Mouse (Mus musculus) granulocyte monocyte progenitor cell, adult 5-6 weeks (primary cell): ENCODE data around the gene Sphk2. TPM values are rescaled to one million over a fixed set of nuclear protein-coding genes. Genes with fewer than 3 reads are reported as not detected.

Experiments
- ATAC-seq: replicated peaks from 2 replicates; pipeline ENCODE4 v1.8.0; 2016; ENCODE audit warnings: mild to moderate bottlenecking, moderate TSS enrichment, inconsistent platforms; ENCODE audit not compliant: poor library complexity, severe bottlenecking
- total RNA-seq, 2 experiments: library from RNA; stranded (forward) in 1 of 2; stranded (reverse) in 1 of 2; fragments of 200-712, 200-1000 nt in 1 of 2; fragments of >200 nt in 1 of 2; fragmentation: Nextera tagmentation in 1 of 2; gene quantifications; 2 replicates each; pipeline ENCODE4 v1.2.3; 2014 to 2017

Sphk2 gene
- total RNA-seq, 2 experiments from 2014 or later, result 10.6 to 14.9 TPM

DNA sequence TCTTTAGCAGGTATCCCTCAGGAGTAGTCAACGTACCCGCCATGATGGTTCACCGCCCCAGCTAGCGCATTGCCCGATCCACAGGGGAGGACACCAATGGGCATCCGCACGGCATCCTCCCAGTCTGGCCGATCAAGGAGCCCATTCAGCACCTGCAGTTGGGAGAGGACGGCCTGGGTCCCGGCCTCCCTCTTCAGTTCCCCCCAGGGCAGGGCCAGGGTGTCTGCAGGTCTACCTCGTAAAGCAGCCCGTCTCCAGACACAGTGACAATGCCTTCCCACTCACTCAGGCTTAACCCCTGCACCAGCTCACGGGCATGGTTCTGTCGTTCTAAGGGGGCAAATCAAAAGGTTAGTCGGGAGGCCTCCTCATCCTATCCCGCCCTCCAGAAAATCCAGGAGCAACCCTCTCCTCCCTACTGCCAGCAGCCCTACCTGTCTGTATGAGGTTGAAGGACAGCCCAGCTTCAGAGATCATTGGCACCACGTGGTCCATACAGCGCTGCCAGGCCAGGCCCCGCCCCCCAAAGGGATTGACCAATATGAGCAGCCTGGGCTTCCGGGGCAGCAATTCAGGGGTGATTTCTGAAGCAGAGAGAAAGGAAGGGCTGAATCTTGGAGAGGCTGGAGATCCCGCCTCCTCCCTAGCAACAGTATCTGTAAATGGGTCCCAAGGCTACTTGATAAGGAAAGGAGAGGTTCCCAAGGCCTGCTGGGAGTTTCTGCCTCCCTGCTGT, 5.6 kb downstream of the Sphk2 start:
- no peak for ATAC-seq

DNA sequence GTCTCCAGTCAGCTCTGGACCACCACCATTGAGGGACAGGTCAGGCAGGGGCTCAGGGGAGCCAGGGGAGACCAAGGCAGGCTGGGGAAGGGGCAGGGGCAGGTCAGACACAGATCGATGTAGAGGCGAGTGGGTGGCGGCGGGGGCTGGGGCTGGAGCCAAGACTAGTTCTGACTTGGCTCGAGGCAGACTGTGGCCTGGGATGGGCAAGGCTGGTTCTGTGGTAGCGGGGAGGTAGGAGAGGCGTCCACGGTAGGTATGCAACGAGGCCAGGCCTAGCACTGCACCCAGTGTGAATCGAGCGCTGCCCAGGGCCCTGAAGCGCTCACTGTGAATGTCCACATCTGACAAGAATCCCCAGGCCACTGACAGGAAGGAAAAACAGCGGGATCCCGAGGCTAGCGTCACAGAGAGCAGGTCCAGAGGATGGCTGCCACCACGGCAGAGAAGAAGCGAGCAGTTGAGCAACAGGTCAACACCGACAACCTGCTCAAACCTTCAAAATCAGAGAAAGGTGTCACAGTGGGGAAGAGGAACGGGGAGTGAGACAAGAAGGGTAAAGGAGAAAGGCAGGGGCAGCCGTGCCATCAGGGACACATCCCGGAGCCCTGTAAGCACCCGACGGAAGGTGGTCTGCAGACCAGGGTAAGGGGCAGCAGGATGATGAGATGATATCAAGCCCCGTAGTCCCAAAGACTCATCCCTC, 6.3 kb downstream of the Sphk2 start:
- no peak for ATAC-seq

- ATAC-seq, result no peak
Observed at GRCm38 (mm10) chr7:45710477-45711191, 7.2 kb downstream of the Sphk2 start.

DNA sequence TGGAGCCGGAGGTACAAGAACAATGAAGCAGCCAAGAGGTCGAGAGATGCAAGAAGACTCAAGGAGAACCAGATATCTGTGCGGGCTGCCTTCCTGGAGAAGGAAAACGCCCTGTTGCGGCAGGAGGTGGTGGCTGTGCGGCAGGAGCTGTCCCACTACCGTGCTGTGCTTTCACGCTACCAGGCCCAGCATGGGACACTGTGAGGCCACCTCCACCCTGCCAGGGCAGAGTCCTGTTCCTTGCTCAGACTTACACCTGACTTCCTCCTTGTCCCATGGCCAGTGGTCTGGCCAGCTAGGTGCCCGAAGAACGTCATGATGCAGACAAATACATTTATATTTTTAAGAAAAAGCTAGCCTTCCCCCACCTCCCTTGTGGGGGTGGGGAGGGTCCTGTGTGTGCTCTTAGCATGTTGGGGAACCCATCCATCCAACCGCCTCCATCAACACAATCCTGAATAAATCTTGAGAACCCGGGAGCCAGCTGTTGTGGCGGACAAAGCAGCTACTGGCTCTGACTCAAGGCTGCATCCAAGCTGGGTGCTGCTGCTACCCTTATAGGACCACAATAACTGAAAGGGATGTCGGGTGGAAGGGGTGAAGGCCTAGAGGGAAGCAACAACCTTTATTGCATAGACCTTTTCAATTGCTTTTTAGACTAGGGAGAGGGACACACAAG, 8.0 kb downstream of the Sphk2 start:
- ATAC-seq, result no peak

- no peak for ATAC-seq
Observed at GRCm38 (mm10) chr7:45709036-45709435, 8.8 kb downstream of the Sphk2 start.

DNA sequence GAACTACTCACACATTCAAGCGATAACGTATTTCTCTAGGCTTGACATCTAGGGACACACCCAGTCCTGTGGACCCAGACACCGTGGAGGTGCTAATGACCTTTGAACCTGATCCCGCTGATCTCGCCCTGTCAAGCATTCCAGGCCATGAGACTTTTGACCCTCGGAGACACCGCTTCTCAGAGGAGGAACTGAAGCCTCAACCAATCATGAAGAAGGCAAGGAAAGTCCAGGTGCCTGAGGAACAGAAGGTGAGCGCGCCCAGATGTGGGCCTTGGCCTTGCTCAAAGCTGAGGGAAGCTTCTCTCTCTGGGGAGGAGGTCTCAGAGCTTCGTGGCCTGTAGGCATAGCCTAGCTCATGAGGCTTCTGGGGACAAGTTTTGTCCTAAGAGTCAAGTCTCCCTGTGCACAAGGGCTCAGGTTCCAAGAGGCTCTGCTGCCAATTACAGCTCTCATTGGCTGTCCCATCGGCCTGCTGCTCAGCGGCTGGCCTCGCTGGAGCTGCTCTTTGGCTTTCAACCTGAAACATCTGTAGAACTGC, 9.5 kb downstream of the Sphk2 start:
- no peak for ATAC-seq

GRCm38 (mm10) chr7:45707375-45707967, 10.3 kb downstream of the Sphk2 start:
- peak; percentile 48 for ATAC-seq

DNA sequence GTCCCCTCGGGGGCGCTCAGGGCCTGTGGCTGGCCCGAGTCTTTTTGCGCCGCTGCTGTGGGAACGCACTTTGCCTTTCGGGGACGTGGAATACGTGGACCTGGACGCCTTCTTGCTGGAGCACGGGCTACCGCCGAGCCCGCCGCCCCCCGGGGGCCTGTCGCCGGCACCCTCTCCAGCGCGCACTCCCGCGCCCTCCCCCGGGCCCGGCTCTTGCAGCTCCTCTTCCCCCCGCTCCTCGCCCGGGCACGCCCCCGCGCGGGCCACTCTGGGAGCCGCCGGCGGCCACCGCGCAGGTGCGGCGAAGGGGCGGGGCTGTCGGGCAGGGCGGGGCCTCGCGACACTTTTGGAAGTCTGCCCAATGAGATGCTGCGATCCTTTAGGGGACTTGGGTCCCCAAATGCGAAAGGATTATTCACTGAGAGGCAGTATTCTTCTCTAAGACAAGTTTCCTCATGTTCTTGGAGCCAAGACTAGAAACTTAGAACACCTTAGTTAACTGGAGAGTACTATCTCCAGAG, 11.0 kb downstream of the Sphk2 start:
- peak; percentile 25 for ATAC-seq

DNA sequence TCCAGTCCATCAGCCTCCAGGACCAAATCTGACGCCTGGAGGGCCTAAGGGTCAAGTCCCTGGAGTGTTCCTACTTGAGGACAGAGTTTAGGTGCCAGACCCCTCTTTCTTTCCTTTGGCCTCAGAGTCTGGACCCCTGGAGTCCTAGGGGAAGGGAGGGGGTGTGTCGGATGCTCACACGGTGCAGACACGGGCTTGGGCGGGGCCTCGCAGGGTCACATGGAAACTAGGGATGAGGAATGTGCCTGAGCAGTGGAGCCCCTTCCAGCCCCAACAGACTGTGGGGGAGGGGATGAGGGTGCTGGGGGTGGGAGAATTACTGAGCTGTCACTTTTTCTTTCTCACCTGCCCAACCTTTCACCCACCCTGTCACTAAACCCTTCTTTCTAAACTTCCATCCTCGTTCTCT, 11.9 kb downstream of the Sphk2 start:
- ATAC-seq, result no peak

GRCm38 (mm10) chr7:45705443-45705864, 12.3 kb downstream of the Sphk2 start:
- ATAC-seq, result no peak

DNA sequence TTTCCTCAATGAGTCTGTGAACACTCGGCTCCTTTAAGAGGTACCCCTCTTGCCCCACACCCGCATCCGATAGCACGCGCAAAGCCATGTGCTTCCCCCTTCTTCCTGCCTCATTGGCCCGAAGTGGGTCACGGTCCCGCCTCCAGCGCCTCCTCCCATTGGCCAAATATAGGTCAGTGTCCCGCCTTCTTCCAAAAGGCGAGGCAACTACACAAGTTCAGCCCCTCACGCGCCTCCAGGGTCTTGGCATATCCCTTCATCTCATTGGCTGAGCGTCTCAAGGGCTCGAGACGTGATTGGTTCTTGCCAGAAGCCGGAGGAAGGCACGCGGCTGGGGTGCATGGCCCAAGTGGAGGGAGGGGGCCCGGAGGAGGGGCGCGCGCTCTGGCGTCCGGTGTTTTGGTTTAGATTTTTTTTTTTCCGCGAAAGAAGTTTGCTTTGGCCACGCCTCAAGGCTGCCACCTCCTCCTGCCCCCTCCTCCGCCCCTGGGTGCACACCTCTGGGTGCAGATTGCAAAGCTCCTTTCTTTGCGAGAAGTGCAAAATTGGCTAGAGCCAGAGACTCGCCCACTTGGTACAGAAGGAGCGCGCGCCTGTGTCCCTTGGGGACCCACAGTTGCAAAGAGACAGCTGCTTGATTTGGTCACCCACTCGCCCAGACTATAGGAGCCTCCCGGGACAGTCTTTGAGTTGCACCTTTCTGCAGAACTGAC, 12.9 kb downstream of the Sphk2 start, which contains the start of gene Dbp:
Dbp (plus strand) TSS at position 359 of the 713 bp plus-strand sequence.
- peak; percentile 64 for ATAC-seq

DNA sequence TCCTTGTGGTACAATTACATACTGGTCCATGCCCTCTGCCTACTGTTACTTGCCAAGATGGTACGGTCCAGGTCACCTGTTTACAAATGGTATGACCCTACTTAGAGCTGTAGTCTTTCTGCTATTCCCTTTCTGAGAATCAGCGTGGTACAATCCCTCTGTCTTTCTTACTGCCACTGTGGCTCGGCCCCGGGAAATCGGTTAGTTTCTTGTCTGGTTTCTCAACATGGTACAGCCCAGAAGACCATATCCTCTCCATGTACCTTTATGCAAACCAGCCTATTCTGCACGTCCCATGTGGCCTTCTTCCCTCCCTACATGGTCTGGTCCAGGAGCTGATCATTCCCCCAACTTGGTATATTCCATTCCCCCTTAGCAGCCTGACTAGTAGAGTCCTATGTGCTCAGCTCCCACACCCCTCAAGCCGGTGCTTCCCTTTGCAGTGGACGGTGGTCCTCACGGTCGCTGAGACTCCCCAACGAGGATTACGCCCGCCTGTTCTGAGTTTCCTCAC, 13.7 kb downstream of the Sphk2 start:
- ATAC-seq, result peak; percentile 9; the same call in 1 of the 2 replicates

DNA sequence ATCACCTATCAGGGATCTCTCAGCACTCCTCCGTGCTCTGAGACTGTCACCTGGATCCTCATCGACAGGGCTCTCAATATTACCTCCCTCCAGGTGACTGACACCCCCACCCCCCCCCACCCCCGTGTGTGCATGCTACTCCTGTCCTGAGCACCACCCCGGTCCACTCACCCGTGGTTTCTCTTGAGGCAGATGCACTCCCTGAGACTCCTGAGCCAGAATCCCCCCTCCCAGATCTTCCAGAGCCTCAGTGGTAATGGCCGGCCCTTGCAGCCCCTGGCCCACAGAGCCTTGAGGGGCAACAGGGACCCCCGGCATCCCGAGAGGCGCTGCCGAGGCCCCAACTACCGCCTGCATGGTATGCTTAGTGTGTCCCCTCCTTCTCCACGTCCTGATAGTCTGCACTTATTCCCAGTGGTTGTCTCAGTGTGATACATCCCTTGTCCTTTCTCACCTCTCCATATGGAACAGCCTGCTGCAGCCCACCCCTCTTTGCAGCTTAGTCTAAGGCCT, 14.2 kb downstream of the Sphk2 start:
- no peak for ATAC-seq

- no peak for ATAC-seq
Observed at GRCm38 (mm10) chr7:45702809-45703520, 14.8 kb downstream of the Sphk2 start.

DNA sequence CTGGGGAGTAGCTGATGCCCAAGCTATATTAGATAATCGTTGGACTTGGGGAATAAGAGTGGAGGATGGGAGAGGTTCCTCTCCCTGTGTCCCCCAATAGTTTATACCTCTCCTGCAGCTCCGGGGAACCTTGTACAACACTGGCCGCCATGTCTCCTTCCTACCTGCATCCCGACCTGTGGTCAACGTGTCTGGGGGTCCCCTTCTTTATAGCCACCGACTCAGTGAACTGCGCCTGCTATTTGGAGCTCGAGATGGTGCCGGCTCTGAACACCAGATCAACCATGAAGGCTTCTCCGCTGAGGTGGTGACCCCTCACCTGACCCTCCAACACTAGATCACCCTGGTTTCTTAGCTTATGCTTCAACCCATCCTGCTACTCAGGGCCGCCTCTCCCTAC, 15.5 kb downstream of the Sphk2 start:
- no peak for ATAC-seq

- ATAC-seq, result no peak
Observed at GRCm38 (mm10) chr7:45701607-45702006, 16.2 kb downstream of the Sphk2 start.

- ATAC-seq, result no peak
Observed at GRCm38 (mm10) chr7:45701072-45701471, 16.7 kb downstream of the Sphk2 start.
